Mouse (Mus musculus) forebrain, postnatal 0 days (tissue): ENCODE data around the gene Soat1. TPM values are rescaled to one million over a fixed set of nuclear protein-coding genes. Genes with fewer than 3 reads are reported as not detected.

Experiments
- ATAC-seq: fragments of 200-750 bp; cut with Nextera tagmentation; 2 replicates; pipeline ENCODE4 v1.8.0; 2017; ENCODE audit warnings: mild to moderate bottlenecking, moderate library complexity
- DNase-seq: peaks from one replicate; pipeline ENCODE4 v3.0.0-alpha.2; 2015
- H3K27ac ChIP-seq: fragments of 300-500 bp; sonication (generic); 2 replicates; pipeline ENCODE4 v1.5.1; 2014; ENCODE audit warnings: low read depth, mild to moderate bottlenecking, antibody characterized with exemption, low read length, moderate library complexity, mixed read lengths
- H3K27me3 ChIP-seq: fragments of 300-500 bp; sonication (generic); 2 replicates; pipeline ENCODE4 v1.6.1; 2014; ENCODE audit warnings: mild to moderate bottlenecking, low read length, mixed read lengths; ENCODE audit not compliant: insufficient read depth
- H3K36me3 ChIP-seq: fragments of 300-500 bp; sonication (generic); 2 replicates; pipeline ENCODE4 v1.6.1; 2014; ENCODE audit warnings: mild to moderate bottlenecking, moderate library complexity; ENCODE audit not compliant: insufficient read depth
- H3K4me1 ChIP-seq: fragments of 300-500 bp; sonication (generic); 2 replicates; pipeline ENCODE4 v1.6.1; 2014; ENCODE audit warnings: antibody characterized with exemption; ENCODE audit not compliant: insufficient read depth
- H3K4me2 ChIP-seq: fragments of 300-500 bp; sonication (generic); 2 replicates; pipeline ENCODE4 v1.6.1; 2014; ENCODE audit warnings: low read depth, mild to moderate bottlenecking, moderate library complexity
- H3K4me3 ChIP-seq: fragments of 300-500 bp; sonication (generic); 2 replicates; pipeline ENCODE4 v1.5.1; 2014; ENCODE audit warnings: low read depth, low read length, mixed read lengths
- H3K9ac ChIP-seq: fragments of 300-500 bp; sonication (generic); 2 replicates; pipeline ENCODE4 v1.6.1; 2014; ENCODE audit warnings: mild to moderate bottlenecking
- H3K9me3 ChIP-seq: fragments of 300-500 bp; sonication (generic); 2 replicates; pipeline ENCODE4 v1.6.1; 2016; ENCODE audit warnings: low read length
- CTCF ChIP-seq: sonication (generic); IDR thresholded peaks from 2 replicates; pipeline ENCODE4 v1.5.1; 2016; ENCODE audit warnings: antibody characterized with exemption, control low read depth, low read depth
- WGBS: fragments of 180-500 bp; shearing (Covaris S2); extraction: QIAGEN DNeasy Blood & Tissue Kit; methylation state at CpG from one replicate; pipeline ENCODE4 v1.1.7; 2014; 5-methylcytosine and 5-hydroxymethylcytosine counted together
- polyA plus RNA-seq: library from polyadenylated mRNA; unstranded; fragments of >200 nt; fragmentation: Nextera tagmentation; extraction: Ambion mirVana; gene quantifications from 2 replicates; pipeline ENCODE4 v1.2.1, GENCODE M21; 2015
- total RNA-seq: library from RNA; depleted of rRNA; stranded (reverse); fragments of >200 nt; gene quantifications from 2 replicates; pipeline ENCODE4 v1.2.3, GENCODE M21; 2014

Soat1 gene
- total and polyA plus RNA-seq, 2 experiments from 2014 or later = 11.7 to 20.6 TPM

GRCm38 (mm10) chr1:156467655-156468255, 6.4 kb downstream of the Soat1 start:
- H3K4me2 ChIP-seq = no peak overlapping the region
- TF ChIP-seq CTCF = no peak
- no peaks in the 10 kb centered on the region for H3K27me3 ChIP-seq
- no peak for ATAC-seq
- 0 out of 2 replicates have a peak, but pooled peaks cover 6% of the 10 kb centered on the region for H3K9me3 ChIP-seq
- peaks cover 5% of the 10 kb centered on the region; the same call in 1 of the 2 replicates for H3K36me3 ChIP-seq
- no peak overlapping the region for H3K9ac ChIP-seq
- H3K27ac ChIP-seq = no peak overlapping the region
- WGBS = 77% methylated on average over 12 of the region's 12 CpGs
- no peak overlapping the region for H3K4me3 ChIP-seq
- H3K4me1 ChIP-seq = 0 out of 2 replicates have a peak, but pooled peaks cover under 1% of the 10 kb centered on the region
- DNase-seq = no peak

- Histone ChIP-seq H3K36me3 (peaks cover 5% of the 10 kb centered on the region; the same call in 1 of the 2 replicates), H3K9ac (no peak overlapping the region), H3K4me3 (no peak overlapping the region), H3K9me3 (0 out of 2 replicates have a peak, but pooled peaks cover 6% of the 10 kb centered on the region), H3K4me1 (no peaks in the 10 kb centered on the region), H3K4me2 (no peak overlapping the region), H3K27ac (no peak overlapping the region), H3K27me3 (no peaks in the 10 kb centered on the region)
- DNase-seq (no peak), ATAC-seq (no peak)
- no peak for TF ChIP-seq CTCF
- WGBS = 80% methylated on average over 9 of the region's 9 CpGs
Measured at GRCm38 (mm10) chr1:156464963-156465362, 9.2 kb downstream of the Soat1 start.

GRCm38 (mm10) chr1:156463981-156464853, 9.9 kb downstream of the Soat1 start:
- WGBS = 93% methylated on average over 8 of the region's 8 CpGs
- Histone ChIP-seq H3K27me3 (no peaks in the 10 kb centered on the region), H3K4me2 (no peak overlapping the region), H3K9ac (no peak overlapping the region), H3K4me1 (no peaks in the 10 kb centered on the region), H3K36me3 (peaks cover 5% of the 10 kb centered on the region; the same call in 1 of the 2 replicates), H3K27ac (no peak overlapping the region), H3K9me3 (0 out of 2 replicates have a peak, but pooled peaks cover under 1% of the 10 kb centered on the region), H3K4me3 (no peak overlapping the region)
- no peak for DNase-seq
- ATAC-seq = no peak
- no peak for TF ChIP-seq CTCF

- Histone ChIP-seq H3K9me3 (no peaks in the 10 kb centered on the region), H3K36me3 (peaks cover 5% of the 10 kb centered on the region; the same call in 1 of the 2 replicates), H3K27me3 (no peaks in the 10 kb centered on the region), H3K4me1 (no peaks in the 10 kb centered on the region), H3K9ac (no peak overlapping the region), H3K4me3 (no peak overlapping the region), H3K27ac (no peak overlapping the region), H3K4me2 (no peak overlapping the region)
- no peak for TF ChIP-seq CTCF
- DNase-seq (no peak), ATAC-seq (no peak)
- 91% methylated on average over 12 of the region's 12 CpGs for WGBS
Measured at GRCm38 (mm10) chr1:156462273-156462991, 11.7 kb downstream of the Soat1 start.

- 88% methylated on average over 6 of the region's 6 CpGs for WGBS
- Histone ChIP-seq H3K4me3 (no peak overlapping the region), H3K4me1 (no peaks in the 10 kb centered on the region), H3K27me3 (no peaks in the 10 kb centered on the region), H3K27ac (no peak overlapping the region), H3K9me3 (no peaks in the 10 kb centered on the region), H3K36me3 (peaks cover 9% of the 10 kb centered on the region; the same call in 1 of the 2 replicates), H3K9ac (no peak overlapping the region), H3K4me2 (no peak overlapping the region)
- DNase-seq = no peak
- no peak for TF ChIP-seq CTCF
- no peak for ATAC-seq
Measured at GRCm38 (mm10) chr1:156461036-156461435, 13.1 kb downstream of the Soat1 start.

- DNase-seq (no peak), ATAC-seq (no peak)
- H3K4me1 ChIP-seq = no peaks in the 10 kb centered on the region
- H3K9ac ChIP-seq = no peak overlapping the region
- H3K9me3 ChIP-seq = no peaks in the 10 kb centered on the region
- WGBS = 97% methylated on average over 4 of the region's 4 CpGs
- no peak overlapping the region for H3K4me3 ChIP-seq
- TF ChIP-seq CTCF = no peak
- no peaks in the 10 kb centered on the region for H3K27me3 ChIP-seq
- H3K27ac ChIP-seq = no peak overlapping the region
- H3K4me2 ChIP-seq = no peak overlapping the region
- 0 out of 2 replicates have a peak, but pooled peaks cover 3% of the 10 kb centered on the region for H3K36me3 ChIP-seq
Measured at GRCm38 (mm10) chr1:156460216-156460615, 13.9 kb downstream of the Soat1 start.
